Mouse (Mus musculus) yolk sac, embryonic 10.5 days (tissue): ENCODE data around the gene Dnajc14.

ENCODE experiments used
- DNase-seq: peaks from one replicate; pipeline ENCODE4 v3.0.0-alpha.2; 2017; ENCODE audit warnings: low spot score

Gene Dnajc14

DNA sequence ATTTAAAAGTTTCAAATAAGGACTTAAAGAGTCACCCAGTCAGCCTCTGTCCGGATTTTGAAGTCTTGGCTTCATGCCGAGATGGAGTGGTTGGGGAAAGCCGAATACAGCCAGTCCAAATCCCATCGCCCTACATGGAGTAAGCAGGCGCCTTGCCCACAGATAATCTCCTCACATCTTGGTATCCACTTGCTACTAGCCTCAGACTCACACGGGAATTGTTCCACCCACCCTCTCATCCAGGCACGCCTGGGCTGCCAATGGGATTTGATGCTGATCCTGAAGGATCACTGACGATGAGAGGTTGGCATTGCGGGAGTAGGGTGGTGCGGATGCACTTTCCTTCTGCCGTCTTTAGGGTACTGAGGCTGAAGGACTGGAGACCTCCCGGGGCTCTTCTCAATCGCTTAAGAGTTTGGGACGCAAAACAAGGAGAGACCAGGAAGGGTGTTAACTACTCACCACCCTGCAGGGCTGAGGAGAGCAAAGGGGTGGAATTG lies at the start of gene Dnajc14:
TSS of gene Dnajc14 (plus strand) at position 292 of the 500 bp plus-strand sequence.
- DNase-seq, result peak; percentile 35

DNA sequence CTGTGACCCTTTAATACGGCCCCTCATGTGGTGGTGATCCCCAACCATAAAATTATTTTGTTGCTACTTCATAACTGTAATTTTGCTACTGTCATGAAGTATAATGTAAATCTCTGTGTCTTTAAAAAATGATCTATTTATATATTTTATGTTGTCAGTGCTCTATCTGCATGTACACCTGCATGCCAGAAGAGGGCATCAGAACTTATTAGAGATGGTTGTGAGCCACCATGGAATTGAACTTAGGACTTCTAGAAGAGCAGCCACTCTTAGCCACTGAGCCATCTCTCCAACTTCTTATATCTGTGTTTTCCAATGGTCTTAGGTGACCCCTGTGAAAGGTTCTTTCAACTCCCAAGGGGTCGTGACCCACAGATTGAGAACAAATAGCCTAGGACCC lies 31.0 kb upstream of the Dnajc14 start:
- no peak for DNase-seq

DNA sequence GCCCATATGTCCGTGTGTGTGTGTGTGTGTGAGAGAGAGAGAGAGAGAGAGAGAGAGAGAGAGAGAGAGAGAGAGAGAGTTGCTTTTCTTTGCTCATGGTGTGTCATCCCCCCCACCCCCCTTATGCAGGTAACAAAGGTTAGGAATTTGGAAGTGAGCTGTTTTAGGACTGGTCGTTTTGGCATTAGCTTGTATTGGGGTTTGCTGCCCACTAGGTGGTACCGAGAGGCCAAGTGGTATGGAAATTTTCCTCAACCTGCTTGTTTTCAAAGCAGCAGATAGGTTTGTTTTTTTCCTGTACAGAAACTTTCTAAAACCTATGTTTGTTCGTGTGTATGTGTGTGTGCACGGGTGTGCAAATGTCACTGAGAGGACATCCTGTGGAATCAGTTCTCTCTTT lies 30.2 kb upstream of the Dnajc14 start:
- no peak for DNase-seq

DNA sequence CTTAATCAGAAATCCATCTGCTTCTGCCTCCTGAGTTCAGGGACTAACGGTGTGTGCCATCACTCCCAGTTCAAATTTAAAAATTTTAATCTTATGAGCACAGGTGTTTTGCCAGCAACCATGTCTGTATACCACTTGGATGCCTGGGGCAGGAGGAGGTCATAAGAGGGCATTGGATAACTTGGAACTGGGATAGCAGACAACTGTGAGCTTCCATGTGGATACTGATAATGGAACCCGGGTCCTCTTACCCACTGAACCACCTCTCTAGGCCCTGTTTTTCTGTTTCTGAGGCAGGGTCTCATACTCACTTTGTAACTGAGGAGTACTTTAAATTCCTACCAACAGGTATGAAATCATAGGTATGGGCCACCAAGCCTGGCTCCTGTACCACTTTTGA lies 25.4 kb upstream of the Dnajc14 start:
- DNase-seq, result no peak

DNA sequence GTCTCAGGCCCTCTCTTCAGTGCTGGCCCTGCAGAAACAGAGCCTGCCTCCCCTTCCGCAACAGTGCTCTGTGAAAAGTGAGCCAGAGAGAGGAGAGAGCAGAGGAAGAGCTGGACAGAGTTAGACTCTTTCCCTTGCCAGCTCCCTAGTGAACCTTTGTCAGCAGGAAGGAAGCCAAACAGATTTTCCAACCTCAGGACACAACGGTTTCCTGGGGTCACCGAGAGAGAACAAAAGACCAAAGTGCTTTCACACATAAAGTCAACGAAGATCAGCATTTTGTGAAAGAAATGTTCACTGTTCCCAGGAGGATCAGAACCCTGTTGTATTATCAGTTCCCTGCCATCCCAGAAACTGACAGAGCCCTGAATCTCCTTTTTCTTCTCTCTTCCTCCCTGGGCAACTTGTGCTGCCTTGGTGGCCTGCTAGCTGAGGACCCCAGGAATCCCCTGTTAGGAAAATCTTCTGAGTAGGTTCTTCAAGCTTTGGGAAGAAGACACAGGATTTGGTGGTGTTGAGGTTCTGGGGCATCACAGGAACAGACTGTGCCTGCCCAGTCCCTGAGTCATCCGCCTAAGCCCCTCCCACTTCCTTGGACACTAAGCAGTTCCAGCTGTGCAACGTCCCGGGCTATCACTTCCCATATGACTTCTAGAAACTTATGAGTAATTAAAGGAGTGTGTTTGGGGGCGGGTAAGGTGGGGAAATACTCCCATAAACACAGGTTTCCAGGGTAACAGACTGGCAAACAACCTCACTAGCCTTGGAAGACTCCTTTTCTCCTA lies 24.7 kb upstream of the Dnajc14 start:
- peak; percentile 40 for DNase-seq

DNA sequence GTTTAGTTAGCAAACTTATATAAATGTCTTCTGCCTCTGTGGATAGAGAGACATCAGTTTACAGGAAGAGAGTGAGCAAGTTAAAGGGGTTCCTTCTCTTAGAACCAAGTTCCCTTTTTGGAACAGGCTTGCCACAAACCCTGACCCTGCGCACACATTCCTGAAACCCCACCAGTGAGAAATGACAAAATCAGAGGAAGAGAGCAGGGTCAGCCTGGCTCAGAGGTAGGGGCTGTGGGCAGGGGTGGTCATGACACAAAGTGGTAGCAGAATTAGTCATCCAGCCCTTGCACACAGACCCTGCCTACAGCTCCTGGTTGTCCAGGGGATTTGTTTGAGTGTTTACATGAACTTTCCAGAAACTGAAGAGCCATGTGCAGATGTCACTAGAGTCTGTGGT lies 23.7 kb upstream of the Dnajc14 start:
- no peak for DNase-seq

DNA sequence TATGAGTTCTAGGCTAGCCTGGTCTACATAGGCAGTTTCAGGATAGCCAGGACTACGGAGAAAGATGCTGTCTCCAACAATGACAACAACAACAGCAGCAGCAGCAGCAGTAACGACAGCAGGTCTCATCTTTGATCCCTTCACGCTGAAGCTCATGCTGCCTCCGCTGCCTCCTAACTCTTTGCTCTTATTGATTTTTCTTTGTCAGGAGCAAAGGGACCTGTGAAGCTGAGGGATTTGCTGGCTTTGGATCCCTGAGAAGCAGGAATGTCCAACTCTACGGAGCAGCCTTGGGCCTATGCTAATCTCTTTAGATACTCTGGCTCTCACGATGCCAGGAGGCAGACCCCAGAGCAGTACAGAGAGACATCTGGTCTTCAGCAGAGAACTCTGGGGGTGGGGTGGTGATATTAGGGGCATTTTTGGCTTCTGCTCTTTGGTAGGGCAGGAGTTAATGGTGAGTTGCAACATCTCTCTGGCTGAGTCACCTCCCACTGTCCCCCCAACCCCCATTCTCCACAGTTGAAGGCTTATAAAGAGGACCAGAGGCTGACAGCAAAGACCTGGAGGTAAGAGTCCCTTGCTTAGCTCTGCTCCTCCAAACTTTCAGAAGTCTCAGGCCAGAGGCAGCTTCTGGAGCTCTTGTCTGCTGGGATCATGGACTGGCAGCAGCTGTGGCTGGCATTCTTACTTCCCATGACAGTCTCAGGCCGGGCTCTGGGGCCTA lies 13.3 kb upstream of the Dnajc14 start, which contains the start of gene Mmp19:
TSS of gene Mmp19 (plus strand) at position 513 of the 727 bp plus-strand sequence.
- DNase-seq, result no peak

DNA sequence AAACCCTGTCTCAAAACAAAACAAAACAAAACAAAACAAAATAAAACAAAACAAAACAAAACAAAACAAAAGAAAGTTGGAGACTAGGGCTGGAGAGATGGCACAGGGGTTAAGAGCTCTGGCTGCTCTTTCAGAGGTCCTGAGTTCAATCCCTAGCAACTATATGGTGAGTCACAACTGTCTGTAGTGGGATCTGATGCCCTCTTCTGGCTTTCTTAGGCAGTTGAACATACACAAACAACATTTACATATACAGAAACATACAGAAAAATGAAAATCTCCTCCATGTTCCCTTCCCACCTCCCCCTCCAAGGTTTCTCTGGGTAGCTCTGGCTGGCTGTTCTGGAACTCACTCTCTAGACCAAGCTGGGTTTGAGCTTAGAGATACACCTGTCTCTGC lies 11.8 kb upstream of the Dnajc14 start:
- DNase-seq, result no peak

DNA sequence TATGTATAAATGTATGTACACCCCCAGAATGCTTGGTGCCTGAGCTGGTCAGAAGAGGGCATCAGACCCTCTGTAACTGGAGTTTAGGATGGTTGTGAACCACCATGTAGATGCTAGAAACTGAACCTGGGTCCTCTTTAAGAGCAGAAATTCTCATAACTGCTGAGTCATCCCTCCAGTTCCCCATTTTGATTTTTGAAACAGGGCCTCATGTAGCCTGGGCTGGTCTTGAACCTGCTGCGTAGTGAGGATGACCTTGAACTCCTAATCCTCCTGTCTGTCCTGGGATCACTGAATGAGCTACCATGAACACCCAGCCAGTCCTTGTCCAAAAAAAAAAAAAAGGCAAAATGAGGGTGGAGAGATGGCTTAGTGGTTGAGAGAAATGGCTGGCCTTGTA lies 10.6 kb upstream of the Dnajc14 start:
- no peak for DNase-seq

DNA sequence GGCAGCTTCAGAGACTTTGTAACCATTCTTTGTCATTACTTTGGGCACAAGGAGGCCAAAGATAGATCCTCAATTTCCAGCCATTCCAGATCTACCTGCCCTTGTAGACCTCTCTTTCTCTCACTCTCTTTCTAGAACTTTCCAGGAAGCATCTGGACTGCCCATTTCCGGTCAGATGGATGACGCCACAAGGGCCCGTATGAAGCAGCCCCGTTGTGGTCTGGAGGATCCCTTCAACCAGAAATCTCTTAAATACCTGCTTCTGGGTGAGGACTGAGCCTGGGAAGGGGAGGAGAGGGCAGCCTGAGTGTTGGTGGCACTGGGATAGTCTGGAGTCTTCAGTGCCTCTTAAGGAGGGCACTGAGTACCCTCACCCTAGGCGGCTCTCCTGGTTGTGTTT lies 9.5 kb upstream of the Dnajc14 start:
- DNase-seq, result no peak

DNA sequence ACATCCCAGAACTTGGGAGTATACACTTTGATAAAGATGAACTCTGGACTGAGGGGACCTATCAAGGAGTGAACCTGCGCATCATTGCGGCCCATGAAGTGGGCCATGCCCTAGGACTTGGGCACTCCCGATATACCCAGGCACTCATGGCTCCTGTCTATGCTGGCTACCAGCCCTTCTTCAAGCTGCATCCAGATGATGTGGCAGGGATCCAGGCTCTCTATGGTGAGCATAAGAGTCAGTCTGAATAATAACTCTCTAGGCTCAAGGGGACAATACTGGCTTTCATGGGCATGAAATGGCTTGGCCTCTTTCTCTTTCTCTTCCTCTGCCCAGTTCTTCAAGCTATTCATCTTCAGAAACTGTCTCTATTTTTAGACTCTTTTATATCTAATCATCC lies 8.3 kb upstream of the Dnajc14 start:
- no peak for DNase-seq

DNA sequence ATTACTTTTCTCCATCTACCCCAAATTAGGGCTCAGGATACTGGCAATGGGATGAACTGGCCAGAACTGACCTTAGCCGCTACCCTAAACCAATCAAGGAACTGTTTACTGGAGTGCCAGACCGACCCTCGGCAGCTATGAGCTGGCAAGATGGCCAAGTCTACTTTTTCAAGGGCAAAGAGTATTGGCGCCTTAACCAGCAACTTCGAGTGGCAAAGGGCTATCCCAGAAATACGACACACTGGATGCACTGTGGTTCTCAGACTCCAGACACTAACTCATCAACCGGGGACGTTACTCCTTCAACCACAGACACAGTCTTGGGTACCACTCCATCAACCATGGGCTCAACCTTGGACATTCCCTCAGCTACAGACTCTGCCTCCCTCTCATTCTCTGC lies 5.2 kb upstream of the Dnajc14 start:
- no peak for DNase-seq

DNA sequence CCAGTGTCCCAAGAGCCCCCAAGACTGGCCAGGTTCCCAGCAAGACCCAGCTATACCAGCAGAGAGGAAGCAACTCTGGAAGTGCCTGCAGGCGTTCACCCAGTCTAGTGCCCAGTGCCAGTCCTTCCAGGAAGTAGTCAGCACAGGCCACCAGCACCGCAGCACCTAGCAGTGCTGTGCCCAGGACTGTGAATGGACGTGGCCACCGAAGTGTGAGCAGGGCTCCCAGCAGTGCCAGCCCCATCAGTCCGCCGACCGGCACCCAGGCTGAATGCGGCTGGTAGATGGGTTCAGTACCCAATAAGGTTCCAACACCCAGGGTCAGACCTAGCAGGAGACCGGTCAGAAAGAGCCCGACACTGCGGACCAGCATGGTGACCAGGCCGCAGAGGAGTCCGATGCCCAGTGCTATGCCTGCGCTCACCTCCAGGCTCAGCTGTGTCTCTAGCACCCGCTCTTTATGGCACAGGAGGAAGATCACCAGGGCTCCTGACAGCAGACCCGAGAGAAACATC lies 1.8 kb upstream of the Dnajc14 start:
- no peak for DNase-seq

DNA sequence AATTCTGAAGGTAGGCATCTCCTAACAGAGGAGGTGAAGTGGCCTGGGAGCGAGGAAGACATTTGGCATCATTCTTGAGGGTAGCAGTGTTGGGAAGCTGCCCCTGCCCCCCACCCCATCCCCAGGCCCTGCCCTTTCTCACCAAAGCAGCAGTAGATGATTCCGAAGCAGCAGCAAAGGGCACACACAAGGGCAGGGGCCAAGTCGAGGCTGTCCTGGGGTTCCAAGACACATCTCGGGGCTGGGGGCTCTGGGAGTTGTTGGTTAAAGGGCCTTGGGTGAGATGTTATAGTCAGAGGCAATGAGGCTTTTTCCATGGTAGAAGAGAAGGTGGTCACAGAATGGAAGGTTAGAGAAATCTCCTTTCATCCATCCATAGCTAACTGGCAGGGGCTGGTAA lies 906 bp upstream of the Dnajc14 start:
- DNase-seq, result no peak

DNA sequence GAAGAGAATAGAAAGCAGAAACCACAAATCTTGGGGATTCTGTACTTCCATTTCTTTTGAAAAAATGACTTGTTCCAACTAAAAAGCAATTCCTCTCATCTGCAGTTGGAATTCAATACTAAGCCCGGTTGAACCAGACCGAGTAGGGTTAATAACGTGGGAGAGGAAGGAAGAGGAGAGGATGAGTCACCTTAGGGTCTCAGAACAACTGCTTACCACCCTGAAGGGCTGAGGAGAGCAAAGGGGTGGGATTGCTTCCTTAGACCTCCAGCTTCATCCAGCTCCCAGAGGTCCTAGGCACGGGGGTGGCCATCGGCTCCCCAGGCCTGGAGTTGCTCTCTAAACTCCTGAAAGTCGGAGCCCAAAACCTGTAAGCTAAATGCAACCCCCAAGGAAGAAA lies 501 bp upstream of the Dnajc14 start:
- no peak for DNase-seq

DNA sequence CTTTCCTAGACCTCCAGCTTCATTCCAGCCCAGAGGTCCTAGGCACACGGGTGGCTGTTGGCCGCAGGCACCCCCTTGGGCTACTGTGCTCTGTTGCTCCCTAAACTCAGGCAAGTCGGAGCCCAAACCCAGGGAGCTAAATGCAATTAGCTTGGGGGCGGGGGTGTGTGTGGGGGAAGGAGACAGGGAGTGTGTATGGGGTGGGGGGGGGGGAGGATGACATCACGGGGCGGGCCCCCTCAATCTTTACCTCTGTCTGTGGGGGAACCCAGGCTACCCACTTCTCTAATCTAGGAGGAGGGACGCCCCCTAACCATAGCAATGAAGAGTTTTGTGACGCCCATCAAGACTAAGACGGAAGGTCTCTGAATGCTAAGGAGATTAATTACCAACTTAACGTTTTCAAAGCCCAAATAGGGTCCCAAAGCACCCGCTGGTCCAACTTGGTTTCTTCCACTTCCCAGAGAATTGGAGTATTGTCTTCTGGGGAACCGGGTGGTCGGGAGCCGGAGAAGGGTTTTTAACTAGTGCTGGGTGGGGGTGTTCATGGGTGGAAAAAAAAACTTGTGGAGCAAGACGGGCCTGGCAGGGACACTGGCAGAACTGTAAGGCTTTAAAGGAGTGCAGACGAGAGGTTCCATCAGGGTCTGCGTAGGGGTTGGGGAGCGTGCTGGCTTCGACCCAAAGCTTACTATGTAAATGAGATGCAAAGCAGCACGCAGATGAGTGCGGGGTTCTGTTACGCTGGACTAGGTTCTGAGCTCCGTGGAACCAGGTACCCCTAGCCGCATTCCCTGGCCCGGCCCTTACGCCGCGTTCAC lies 619 bp downstream of the Dnajc14 start, which contains the start of gene Tmem198b:
TSS of gene Tmem198b (minus strand) at position 100 of the 821 bp plus-strand sequence.
- peak; percentile 78 for DNase-seq

DNA sequence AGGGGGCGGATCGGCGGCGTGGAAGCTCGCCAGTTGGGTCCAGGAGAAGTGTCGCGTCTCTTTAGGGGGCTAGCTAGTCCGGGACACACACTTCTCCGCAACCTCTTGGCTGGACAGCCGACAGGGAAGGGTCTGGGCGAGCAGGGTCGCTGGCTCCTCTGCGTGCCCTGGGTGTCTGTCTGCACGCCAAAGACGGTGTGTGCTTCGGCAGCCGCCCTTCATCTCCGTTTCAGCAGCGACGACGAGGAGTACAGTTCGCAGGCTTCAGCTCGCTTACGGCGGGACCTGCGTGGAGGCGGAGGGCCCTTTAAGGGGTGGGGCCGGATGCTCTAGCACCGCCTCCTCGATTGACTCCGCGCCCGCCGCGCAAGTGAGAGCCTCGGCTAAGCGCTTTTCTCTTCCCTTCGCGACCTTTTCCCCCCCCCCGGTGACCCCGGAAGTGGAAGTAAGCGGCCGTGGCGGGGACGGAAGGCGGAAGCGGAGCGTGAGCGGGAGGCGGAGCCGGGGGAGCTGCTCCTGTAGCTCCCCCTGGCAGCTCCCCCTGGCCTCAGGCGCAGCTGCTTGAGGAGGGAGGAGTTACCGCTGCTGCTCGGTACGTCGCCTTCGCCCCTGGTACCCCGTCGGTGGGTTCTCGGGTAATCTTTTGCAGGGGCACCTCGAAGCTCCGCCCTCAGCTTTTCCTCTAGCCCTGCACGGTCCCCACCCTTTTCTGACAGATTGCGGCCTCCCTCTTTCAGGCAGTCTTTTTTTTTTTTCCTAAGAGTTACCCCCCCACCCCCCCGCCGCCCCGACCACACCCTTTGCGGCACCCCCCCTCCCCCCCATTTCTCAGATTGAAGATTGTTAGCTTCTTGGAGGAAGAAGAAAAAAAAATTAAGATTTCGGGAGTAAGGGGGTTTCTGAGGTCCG lies 1.5 kb downstream of the Dnajc14 start:
- peak; percentile 98 for DNase-seq

DNA sequence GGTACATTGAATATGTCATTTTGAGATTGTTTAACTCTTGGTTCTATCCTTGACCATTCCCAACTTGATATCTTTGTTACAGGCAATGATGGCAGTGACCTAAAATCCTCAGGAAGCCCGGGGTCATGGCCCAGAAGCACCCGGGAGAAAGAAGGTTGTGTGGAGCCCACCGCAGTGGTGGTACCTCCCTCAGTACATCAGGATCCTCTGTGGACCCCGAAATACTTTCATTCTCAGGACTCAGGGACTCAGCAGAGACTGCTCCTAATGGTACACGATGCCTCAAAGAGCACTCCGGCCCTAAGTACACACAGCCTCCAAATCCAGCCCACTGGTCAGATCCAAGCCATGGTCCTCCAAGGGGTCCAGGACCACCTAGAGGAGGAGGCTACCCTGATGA lies 2.2 kb downstream of the Dnajc14 start:
- no peak for DNase-seq

DNA sequence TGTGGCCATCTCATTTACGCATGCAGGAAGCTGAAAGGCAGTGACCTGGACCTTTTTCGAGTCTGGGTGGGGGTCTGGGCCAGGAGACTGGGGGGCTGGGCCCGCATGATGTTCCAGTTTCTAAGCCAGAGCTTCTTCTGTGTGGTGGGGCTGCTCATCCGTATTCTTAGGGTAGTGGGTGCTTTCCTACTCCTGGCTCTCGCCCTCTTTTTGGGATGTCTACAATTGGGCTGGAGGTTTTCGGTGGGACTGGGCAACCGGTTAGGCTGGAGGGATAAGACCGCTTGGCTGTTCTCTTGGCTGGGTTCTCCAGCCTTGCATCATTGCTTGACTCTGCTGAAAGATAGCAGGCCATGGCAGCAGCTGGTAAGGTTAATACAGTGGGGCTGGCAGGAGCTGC lies 3.2 kb downstream of the Dnajc14 start:
- no peak for DNase-seq

DNA sequence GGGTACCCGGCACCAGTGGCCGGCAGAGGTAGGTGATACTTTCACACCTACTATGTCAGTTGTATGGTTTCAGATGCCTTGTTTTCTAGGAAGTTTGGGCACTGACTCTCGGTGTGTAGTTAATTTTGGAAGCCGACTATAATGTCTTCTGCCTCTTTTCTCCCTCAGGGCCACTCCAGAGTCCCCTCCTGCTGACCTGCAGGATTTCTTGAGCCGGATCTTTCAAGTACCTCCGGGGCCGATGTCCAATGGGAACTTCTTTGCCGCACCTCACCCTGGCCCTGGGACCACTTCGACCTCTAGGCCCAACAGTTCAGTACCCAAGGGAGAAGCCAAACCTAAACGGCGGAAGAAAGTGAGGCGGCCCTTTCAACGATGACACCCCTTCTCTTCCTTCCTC lies 13.2 kb downstream of the Dnajc14 start, which contains the start of gene Sarnp:
TSS of gene Sarnp (plus strand) at position 301 of the 400 bp plus-strand sequence.
- no peak for DNase-seq

DNA sequence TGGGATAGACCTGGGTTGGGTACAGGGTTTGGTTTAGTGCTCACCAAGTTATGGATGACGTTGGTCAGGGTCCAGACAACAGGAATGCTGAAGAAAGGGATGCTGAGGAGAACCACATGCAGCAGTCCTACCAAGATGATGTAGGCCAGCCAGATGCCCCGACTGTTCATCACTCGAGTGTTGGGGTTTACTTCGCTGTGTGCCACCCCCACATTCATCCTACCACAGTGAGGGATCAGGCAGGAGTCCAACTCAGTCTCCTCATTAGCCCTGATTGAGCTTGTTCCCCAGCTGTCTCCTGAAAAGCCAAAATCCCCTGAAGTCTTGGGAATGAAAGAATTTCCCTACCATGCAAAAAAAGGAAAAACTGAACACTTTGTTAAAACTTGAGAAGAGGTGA lies 16.4 kb downstream of the Dnajc14 start:
- DNase-seq, result no peak
